Mouse (Mus musculus): ENCODE measurements around the gene Kantr. TPM values are rescaled to one million over a fixed set of nuclear protein-coding genes. Genes with fewer than 3 reads are reported as not detected.
"Not testable (repeated sequence)": the region's sequence is repeated elsewhere in the genome, so short reads cannot be mapped to it uniquely, and the experiment has no call there.

Gene Kantr
- 9.5 and 13.4 TPM in 2 replicates for total RNA-seq (2021)
- long read RNA-seq, partial matches to known transcripts, result 0 of 1 reads
- long read RNA-seq, other reads (novel, unspliced or antisense), result 0 of 1 reads

DNA sequence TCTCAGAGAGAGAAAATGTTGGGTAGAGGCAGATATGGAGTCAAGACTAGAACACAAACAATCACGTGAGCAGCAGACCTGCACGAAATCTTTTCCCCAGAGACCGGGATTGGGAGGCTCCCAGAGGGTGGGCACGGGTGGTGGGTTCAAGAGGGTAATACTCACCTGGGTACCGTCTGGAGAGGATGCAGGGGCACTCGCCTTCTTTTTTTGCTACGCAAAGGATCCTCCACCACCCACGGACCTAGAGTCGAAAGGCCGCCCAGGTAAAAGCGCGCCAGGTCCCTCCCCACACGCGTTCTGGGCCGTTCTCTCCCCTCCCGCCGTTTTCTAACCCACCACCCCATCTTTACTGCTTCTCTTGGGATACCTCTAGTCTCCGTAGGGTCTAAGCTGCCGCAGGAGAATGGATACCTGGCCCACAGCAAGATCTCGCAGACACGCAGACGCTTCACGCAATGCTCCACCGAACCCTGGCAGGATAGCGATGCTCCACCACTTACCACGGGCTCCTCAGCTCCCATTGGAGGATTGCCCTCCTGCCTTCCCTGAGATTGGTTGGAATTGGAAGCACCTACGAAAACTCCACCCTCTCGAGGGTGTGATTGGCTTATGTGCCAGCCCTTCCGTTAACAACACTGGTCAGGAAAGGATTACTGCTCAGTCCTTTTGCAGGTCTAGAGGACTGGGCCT lies at the start of gene Kantr:
Kantr (minus strand) TSS at position 500 of the 693 bp plus-strand sequence.
- DNase-seq, result peak; percentile 68

- peak; percentile 23 for DNase-seq
Observed at GRCm38 (mm10) chrX:152368397-152369273, 41.3 kb upstream of the Kantr start, which contains the start of gene Gpr173. Gene Gpr173, minus strand, starts transcription at chrX:152368704.

- DNase-seq, result no peak
Observed at GRCm38 (mm10) chrX:152368054-152368396, 40.7 kb upstream of the Kantr start.

- DNase-seq, result no peak
Observed at GRCm38 (mm10) chrX:152366418-152366817, 39.1 kb upstream of the Kantr start.

DNA sequence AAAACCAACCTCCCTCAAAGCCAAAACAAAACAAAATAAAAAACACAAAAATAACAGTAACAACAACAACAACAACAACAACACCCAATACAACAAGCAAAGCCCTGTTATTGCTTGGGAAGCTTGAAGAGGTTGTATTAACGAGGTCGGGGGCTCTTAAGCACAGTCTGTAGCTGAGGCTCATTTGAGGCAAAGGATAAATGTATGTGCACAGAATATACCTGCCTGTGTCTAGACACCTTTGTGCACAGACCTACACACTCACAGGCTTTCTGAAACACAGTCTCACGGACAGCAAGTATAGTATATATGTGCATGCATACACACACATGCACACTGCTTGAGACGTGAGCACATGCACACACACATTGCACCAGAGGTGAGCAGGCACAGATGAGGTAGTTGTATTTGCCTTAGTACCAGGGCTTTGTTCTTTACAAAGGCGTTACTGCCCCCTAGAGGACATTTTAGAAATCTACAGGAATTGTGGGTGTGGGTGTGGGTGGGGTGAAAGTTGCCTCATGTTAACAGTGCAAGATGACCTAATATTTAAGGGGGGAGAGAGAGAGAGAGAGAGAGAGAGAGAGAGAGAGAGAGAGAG lies 25.4 kb upstream of the Kantr start:
- DNase-seq, result no peak

- DNase-seq, result no peak
Observed at GRCm38 (mm10) chrX:152347041-152347440, 19.7 kb upstream of the Kantr start.

- no peak for DNase-seq
Observed at GRCm38 (mm10) chrX:152346587-152346986, 19.3 kb upstream of the Kantr start.

- no peak for DNase-seq
Observed at GRCm38 (mm10) chrX:152342903-152343302, 15.6 kb upstream of the Kantr start.

DNA sequence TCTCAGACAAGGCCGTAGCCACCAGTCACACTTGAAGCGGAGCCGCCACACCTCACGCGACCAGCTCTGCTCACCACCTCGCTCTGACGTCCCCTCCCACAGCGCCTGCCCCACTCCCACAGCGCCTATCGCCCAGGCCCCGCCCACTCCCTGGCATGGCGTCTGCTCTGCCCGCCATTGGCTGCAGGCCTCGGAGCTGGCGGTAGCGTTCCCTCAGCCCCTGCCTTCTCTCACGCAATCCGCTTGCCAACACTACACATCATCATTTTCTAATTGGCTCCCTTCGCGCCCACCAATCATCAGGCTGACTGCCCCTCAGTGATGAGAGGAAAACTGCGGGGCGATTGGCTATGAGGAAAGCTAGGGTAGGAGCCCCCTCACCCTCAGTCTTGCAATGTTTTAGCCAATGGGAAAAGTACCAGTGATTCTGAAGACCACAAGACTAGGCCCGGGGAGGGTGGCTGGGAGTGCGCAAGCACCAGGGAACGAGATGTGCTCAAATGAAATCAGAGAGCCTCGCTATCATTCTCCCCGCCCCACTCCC lies 15.1 kb upstream of the Kantr start, which contains the start of gene Tspyl2:
Tspyl2 (minus strand) TSS at position 68 of the 544 bp plus-strand sequence.
- peak; percentile 91 for DNase-seq

- DNase-seq, result no peak
Observed at GRCm38 (mm10) chrX:152341496-152341895, 14.2 kb upstream of the Kantr start.

DNA sequence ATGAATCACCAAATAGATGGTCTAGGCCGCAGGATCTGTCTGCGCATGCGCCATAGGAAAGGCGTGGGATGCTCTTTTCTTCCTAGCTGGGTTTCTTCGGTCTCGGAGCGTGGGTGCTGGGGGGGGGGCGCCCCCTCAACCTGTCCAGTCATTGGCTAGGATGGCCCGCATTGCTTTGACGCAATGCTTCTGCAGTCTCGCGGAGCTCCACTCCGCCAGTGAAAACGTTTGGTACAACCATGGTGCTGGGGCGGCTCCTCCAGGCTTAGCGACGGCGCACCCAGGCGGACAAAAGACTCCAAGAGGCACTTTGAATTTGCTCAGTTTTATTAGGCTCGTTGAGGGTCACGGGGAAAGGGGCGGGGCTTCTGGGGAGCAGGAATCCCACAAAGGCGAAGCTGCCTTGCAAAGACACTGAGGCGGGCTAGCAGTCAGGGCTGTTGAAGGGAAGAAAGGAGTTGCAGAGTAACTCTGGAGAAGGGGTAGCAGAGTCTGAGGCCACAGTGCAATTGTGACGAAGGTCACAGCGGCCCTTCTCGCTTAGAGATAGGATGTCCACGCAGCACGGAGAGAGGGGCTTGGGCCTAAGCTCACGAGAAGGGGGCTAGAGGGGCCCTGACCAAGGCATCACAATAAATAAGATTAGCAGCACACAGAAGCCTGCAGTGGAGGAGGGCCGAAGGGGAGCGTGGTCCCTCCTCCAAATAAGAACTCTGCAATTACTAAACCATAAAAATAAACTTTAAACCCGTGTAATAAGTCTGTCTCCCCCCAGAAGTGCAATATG lies 9.4 kb upstream of the Kantr start:
- DNase-seq, result peak; percentile 85

- not testable (repeated sequence) for DNase-seq
Observed at GRCm38 (mm10) chrX:152336123-152336522, 8.8 kb upstream of the Kantr start.

DNA sequence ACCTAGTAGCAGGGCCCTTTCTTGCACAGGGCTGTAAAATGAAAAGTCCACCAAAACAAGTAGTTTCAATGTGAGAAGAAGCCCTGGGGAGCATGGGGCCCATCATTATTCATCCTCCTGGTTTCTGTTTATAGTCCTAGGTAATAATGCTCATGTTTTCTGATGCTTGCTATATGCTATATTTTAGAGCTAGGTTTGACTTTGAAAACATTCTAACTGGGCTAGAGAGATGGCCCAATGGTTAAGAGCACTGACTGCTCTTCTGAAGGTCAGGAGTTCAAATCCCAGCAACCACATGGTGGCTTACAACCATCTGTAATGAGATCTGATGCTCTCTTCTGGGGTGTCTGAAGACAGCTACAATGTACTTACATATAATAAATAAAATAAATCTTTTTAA lies 2.1 kb upstream of the Kantr start:
- not testable (repeated sequence) for DNase-seq

DNA sequence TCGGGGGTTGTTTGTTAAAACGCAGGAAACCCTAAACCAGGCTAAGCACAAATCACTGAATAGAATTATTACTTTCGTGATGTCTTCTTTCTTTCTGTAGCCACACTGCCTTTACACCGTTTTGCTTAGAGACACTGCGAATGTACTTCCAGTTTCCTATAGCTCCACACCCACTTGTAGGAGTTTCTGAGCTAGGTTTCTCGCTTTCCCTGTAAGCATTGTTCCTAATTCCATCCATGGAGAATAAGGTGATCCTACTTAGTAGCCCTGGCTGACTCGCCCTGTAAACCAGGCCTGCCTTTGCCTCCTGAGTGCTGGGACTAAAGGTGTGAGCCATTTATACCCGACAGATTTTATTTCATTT lies 376 bp upstream of the Kantr start:
- no peak for DNase-seq

DNA sequence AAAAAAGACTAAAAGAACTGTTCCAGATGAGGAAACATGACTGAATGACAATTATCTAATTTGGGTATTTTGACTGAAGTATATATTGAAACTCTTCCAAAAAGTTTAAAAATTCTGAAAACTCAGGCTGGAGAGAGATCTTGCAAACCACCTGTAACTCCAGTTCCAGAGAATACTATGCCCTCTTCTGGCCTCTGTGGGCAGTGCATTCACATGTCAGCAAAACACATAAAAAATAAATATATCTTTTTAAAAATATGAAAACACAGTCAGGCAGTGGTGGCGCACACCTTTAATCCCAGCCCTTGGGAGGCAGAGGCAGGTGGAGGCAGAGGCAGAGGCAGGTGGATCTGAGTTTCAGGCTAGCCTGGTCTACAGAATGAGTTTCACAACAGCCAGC lies 3.7 kb downstream of the Kantr start:
- no peak for DNase-seq

DNA sequence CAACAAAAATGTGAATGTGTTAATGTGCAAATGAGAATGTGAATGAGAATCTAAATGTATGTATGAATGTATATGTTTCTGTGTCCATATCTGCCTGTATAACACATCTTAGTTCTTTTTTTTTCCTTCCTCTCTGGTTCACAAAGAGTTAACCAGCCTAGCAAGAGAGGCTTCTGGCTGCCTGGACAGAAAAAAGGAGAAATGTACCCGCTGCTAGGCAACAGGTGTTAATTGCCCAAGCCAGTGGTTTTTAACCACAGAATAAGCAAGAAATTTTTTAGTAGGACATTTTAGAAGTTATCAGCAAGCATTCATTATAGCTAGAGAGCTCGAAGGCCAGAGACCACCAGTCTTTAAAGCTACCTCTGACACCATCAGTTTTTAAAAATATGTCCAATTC lies 4.5 kb downstream of the Kantr start:
- DNase-seq, result no peak

- DNase-seq, result no peak
Observed at GRCm38 (mm10) chrX:152320535-152320934, 6.8 kb downstream of the Kantr start.

DNA sequence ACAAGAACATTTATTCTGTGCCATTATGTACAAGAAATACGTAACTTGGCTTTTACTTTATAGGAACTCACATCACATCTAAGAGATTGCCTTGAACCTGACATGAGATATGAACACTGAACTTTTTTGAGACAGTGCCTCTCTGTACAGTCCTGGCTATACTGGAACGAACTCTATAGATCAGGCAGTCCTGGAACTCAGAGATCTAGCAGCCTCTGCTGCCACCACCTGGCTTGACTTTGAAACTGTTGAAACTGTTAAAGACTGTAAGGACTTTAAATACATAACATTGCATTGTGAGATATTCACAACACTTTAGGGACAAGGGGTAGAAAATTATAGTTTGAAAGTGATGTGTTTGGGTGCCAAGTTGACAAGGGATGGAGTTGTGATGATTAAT lies 19.4 kb downstream of the Kantr start:
- DNase-seq, result peak; percentile 11

DNA sequence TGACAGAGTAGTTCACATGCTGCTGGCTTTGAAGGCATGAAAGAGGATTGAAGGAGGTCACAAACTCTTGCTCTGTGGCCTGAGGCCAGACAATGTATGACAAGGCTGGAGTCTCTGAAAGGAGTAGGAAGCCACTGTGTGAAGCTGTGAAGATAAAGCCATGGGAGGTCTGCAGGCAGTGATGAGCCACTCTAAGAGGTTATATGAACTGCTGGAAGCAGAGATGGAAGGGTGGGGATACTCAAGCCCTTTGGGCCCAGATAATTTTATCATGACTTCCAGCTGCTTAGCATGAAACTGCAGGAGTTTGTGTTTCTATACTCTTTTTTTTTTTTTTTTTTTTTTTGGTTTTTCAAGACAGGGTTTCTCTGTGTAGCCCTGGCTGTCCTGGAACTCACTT lies 19.9 kb downstream of the Kantr start:
- DNase-seq, result no peak

DNA sequence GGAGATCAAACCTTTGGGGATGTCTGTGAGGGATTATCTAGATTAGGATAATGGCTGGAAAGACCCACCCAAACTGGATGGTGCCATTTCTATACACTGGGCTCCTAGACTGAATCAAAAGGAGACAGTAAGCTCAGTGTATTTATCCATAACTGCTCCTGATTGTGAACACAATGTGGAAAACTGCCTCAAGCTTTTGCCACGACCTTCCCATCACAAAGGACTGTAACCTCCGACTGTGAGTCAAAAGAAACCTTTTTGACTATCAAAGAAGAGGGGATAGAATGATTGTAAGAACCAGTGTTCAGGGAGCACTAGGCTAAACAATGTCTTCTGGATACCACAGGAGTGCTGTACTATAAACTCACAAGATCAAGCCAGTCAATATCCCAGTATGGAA lies 21.1 kb downstream of the Kantr start:
- no peak for DNase-seq

- DNase-seq, result not testable (repeated sequence)
Observed at GRCm38 (mm10) chrX:152287026-152287425, 40.3 kb downstream of the Kantr start.

DNA sequence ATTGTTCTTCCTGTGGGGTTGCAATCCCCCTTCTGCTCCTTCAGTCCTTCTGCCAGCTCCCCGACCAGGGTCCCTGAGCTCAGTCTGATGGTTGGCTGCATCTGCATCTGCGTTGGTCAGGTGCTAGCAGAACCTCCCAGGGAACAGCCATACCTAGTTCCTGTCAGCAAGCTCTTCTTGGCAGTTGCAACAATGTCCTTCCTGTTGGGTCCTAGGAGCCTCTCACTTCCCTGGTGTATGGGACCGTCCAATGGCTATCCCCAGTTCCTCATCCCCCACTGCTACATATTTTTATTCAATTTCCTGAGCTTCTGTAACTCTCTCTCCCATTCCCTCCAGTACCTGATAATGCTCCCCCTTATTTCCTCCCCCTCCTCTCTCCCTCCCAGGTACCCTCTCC lies 42.5 kb downstream of the Kantr start:
- no peak for DNase-seq
